Mouse (Mus musculus) 3T3-L1 (cell line): ENCODE results near the gene Mfsd4b3.
"Not testable (repeated sequence)": the region's sequence is repeated elsewhere in the genome, so short reads cannot be mapped to it uniquely, and the experiment has no call there.

Source experiments
- DNase-seq: peaks from one replicate; pipeline ENCODE4 v3.0.0-alpha.2; 2015; ENCODE audit warnings: low read depth, low spot score

Gene Mfsd4b3

GRCm38 (mm10) chr10:39924556-39924955, 35.4 kb downstream of the Mfsd4b3 start:
- DNase-seq: not testable (repeated sequence)

GRCm38 (mm10) chr10:39912616-39913015, 47.3 kb downstream of the Mfsd4b3 start:
- no peak for DNase-seq

DNA sequence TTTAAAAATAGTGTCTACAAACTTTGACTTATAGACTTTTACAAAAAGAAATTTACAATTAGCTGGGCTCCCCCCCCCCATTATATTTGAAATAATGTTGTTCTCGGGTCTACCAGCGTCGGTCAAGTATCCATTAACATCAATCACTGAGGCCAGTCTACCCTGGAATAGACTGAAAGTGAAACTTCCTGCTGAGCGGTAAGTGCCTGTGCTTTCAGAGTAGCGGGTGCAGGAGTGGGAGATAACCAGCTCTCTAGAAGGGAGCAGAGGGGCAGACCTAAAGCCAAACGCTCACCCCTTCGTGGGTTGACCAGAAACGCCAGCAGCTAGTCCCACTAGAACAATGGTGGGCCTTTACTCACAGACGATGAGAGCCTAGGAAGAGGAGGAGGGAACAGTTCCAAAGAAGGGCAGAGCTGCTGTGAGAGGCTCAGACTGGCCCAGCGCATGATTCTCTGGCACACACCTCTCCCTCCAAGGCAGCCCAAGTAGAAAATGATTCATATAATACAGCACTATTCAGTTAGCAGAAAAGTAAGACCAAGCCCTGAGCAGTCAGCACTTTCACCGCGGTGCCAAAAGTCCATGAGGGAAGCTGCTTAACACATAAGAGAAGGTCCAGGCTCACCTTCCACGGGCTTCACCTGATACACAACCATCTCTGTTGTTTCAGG, 51.0 kb downstream of the Mfsd4b3 start:
- no peak for DNase-seq

- DNase-seq: no peak
Measured at GRCm38 (mm10) chr10:39906799-39907658, 52.9 kb downstream of the Mfsd4b3 start.

DNA sequence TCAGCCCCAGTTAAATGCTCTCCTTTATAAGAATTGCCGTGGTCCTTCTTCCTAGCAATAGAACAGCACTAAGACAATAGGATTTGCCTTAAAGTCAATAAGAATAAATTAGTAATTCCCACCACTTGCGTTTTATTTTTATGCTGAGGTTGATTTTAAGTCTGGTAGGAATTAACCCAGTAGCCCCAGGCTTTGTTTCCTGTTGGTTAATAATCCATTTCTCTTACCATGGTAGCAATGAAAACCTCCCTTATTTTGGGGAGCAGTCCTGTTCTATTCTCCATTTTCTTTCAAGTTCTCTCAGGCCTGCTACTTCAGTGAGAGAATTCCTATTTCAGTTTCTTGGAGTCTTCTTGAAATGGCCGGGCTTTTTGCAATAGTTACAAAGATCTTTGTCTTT, 55.8 kb downstream of the Mfsd4b3 start:
- DNase-seq: no peak

DNA sequence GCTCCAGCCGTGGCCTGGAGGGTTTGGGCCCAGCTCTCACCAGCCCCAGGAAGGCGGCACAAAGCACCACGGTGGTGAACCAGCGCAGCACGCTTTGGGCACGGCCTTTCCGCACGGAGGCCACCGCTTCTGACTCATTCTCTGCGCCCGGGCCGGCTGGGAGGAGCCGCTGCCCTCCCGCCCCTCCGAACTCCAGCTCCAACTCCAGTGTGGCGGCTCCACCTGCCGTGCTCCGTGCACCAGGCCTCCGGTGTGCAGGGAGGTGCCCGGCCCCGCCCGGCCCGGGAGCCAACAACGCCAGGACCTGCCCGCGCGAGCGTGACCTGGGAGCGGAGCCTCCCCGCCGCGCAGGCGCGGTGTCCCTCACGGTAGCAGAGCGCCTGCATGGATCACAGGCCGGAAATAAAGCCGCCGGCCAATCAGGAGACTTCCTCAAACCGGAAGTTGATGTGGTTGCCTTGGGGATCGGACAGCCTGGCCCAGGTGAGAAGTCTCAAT, 61.0 kb downstream of the Mfsd4b3 start, which contains the start of gene Mfsd4b4:
Gene Mfsd4b4 (minus strand): TSS at position 365 of the 498 bp plus-strand sequence.
- peak; percentile 86 for DNase-seq
